Mouse (Mus musculus): Measurements from ENCODE around the gene Drd2.

The Drd2 gene

GRCm38 (mm10) chr9:49340136-49341043, at the start of gene Drd2:
Gene Drd2, plus strand, starts transcription at chr9:49340627.
- peak; percentile 3 for DNase-seq

DNA sequence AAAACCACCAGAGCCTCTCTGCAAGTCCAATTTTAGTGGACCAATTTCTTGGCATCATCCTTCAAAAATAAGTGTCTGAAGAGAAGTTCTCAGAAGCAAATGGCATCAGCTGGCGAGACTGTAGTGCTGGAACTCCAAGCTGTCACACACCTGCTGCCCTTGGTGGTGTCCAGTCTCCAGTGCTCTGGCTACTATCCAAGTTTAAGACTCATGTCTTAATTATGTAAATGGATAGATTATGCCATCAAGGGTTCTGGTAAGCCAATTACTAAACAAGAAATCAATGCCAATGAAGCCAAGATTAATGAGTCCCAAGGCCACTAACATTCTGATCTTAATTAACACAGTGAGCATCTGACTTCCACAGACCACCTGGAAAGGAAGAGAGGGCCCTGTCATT, 45.3 kb upstream of the Drd2 start:
- DNase-seq = no peak

DNA sequence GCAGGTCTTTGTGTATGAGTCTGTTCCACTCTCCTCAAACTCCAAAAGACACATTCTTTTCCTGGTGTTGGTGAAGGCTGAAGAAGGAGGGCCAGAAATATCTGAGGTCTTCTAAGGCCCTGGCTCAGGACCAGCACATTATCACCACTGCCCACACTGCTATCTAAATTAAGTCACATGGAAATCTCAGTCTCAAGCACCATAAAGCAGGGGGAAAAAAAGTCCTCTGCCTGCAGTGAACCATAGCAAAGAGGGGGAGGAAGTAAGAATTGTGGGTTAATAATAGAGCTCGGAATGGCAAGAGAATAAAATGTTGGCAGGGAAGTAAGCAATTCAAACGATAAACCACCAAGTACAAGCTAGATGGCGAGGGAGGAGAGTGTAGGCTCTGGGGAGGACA, 32.9 kb upstream of the Drd2 start:
- DNase-seq = peak; percentile 16

DNA sequence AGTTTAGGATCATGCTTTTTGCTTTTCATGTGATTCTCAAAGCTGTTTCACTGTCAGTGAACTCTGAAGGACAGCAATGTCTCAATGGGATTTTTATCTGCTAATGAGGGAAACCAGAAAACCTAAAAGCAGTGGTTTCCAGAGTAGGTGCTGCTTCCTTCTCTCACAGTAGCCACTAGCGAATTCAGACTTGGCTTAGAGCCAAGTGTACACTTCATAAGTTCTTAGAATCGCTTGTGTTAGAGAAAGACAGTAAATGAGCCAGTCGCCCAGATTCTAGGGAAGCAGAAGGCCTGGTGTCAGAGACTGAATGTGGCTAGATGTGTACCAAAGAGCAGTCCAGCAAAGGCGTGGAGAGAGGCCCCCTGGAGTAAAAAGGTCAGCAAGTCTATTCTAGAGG, 29.6 kb upstream of the Drd2 start:
- no peak for DNase-seq

GRCm38 (mm10) chr9:49318638-49319037, 21.8 kb upstream of the Drd2 start:
- no peak for DNase-seq

GRCm38 (mm10) chr9:49341044-49341365, 578 bp downstream of the Drd2 start:
- DNase-seq = peak; percentile 27

- DNase-seq = no peak
These were observed 25.3 kb downstream of the Drd2 start for GRCm38 (mm10) chr9:49365763-49366162.

DNA sequence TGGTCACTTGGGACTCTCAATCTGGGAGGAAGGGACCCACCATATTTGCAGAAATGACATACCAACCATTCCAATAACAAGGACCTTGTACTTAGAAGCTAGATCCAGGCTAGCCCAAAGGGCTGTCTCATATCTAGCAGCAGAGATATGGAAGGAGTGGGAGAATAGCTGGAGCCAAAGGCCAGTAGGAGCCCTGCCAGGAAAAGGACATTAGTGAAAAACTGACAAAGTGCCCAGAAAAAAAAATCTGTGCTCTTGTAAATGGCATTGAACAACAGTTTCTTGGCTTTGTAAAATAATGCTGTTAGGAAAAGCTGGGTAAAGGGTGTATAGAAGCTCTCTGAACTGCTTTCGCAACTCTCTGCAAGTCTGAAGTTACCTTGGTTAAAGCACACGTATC, 33.5 kb downstream of the Drd2 start:
- DNase-seq = no peak

- no peak for DNase-seq
These were observed 39.5 kb downstream of the Drd2 start for GRCm38 (mm10) chr9:49379962-49380361.

GRCm38 (mm10) chr9:49384041-49384440, 43.6 kb downstream of the Drd2 start:
- DNase-seq = no peak

- no peak for DNase-seq
These were observed 44.4 kb downstream of the Drd2 start for GRCm38 (mm10) chr9:49384855-49385254.

DNA sequence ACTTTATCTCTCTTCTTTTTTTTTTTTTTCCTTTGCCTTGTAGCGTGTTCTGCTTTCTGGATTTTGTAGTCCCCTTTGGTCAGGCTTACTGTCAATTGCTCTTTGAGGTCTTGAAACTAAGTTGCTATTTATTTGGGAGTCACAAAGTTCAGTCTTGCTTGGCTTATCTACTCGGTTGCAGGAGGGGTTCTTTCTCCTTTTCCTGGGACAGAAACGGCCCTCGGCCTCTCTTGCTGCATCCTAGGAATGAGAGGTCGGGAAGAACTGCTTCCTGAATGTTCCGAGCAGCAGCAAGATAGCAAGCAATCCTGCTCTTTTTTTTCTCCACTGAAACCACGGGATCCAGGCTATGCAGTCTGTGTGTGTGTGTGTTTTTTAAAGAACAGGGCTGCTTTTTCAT, 44.9 kb downstream of the Drd2 start:
- no peak for DNase-seq

DNA sequence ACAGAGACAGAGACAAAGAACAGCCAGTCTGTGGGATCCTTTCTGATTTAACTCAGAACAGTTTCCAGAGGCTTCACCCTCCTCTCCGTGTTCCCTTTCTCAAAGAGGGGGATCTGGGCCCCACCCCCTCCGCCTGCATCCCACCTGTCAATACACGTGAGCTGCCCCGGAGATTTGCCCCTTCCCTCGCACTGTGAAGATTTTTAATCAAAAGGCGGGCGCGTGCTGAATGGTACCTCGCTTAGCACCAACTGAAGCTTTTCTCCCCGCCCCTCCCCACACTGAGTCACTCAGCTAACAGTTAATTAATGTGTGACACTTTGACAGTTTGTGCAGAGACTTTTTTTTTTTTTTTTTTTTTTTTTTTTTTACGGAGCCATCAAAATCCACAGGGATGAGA, 45.7 kb downstream of the Drd2 start:
- DNase-seq = no peak

- no peak for DNase-seq
These were observed 51.8 kb downstream of the Drd2 start for GRCm38 (mm10) chr9:49392242-49392641.

DNA sequence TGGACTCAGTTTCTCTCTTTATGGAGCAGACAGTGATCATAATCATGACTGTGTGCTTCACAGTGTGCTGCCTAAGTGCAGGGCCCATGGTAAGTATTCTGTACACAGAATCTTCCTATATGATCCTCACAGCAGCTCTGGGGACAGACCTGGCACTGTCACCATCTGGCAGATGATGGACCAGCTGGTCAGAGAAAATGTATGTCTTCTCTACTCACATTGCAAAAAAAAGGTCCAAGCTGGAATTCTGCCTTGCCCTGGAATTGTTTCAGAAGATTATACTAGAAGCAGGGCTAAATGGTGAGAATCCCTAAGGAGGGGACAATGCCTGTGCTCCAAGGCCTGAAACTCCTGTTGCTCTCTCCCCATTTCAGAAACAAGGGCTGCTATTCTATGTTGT, 55.6 kb downstream of the Drd2 start:
- no peak for DNase-seq

GRCm38 (mm10) chr9:49403711-49404110, 63.3 kb downstream of the Drd2 start:
- DNase-seq = no peak

- DNase-seq = no peak
These were observed 66.6 kb downstream of the Drd2 start for GRCm38 (mm10) chr9:49407028-49407427.

DNA sequence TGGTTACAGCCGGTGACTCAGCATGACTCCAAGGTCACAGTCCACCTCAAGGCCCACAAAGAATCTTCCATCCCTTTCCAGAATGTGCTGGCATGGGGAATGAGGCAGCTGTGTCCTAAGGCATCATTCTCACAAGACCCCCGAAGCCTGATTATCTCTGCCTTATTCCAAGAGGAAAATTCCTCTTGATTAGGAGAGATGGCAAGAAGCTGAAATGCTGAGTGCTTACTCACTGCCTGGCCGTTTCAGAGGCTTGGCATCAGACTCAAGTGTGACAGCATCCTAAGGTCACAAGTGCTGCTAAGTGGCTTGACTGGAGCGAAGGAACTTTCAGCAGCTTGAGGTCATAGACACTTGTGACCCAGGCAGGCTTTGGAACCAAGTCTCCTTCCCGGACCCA, 70.2 kb downstream of the Drd2 start:
- no peak for DNase-seq

GRCm38 (mm10) chr9:49423866-49424265, 83.4 kb downstream of the Drd2 start:
- no peak for DNase-seq

- DNase-seq = no peak
These were observed 85.2 kb downstream of the Drd2 start for GRCm38 (mm10) chr9:49425585-49425984.

DNA sequence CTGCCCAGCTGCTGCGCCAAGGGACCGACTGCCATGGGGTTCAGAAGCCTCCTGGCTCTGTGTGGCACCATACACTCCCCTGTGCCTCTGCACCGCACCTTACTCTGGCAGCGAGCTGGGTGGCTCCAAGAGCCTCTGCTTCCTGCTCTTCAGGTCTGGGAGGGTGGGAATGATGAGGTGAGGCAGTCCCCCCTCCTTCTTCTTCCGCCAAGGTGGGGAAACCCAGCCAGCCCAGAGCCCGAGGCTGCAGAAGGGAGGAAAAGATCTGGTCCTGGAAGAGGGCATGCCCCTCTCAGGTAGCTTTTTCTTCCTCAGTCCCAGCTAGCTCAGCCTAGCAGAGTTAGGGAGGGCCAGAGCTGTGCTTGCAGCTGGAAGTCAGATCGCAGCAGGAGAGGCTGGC, 86.5 kb downstream of the Drd2 start, which contains the start of gene Ankk1:
Ankk1 (minus strand) TSS at position 101 of the 400 bp plus-strand sequence.
- DNase-seq = no peak

DNA sequence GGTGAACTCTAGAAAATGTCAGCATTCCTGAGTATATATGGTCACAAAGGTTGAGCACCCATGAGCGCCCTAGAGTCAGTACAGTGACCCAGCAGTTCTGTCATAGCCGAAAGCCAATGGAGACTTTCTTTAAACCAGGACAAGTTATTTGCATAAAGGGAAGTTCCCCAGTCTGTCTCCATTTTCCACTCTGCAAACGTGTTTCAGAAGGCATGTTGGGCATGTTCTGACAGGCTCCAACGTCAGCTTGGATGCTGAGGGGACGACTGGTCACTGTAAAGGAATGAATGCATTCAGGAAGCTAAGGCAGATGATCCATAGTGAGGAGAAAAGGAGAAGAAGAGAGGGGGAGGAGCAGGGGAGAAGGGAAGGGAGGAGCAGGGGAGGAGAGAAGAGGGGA, 87.1 kb downstream of the Drd2 start:
- no peak for DNase-seq

GRCm38 (mm10) chr9:49442621-49443020, 102.2 kb downstream of the Drd2 start:
- DNase-seq = peak; percentile 14

- no peak for DNase-seq
These were observed 110.1 kb downstream of the Drd2 start for GRCm38 (mm10) chr9:49450491-49450890.

DNA sequence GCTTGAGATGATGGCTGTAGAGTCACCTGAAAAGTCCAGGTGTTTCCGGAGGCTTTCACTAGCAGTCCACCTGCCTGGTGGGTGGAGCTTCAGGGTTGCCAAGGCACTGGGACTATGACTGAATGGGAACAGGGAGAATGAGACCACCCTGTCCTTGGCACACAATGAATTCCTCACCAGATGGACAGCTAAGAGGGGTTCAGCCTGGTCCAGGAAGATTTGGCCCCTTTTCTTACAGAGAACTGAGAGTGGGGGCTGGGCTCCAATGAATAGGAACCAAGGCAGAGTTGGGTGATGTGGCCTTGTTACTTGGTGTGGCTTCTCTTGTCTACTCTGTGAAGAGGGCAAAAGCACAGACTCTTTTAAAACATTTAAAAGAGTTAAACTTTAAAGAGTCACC, 112.0 kb downstream of the Drd2 start:
- no peak for DNase-seq
